ENCODE assay signal across 8 mouse cellular contexts in the genomic region with DNA sequence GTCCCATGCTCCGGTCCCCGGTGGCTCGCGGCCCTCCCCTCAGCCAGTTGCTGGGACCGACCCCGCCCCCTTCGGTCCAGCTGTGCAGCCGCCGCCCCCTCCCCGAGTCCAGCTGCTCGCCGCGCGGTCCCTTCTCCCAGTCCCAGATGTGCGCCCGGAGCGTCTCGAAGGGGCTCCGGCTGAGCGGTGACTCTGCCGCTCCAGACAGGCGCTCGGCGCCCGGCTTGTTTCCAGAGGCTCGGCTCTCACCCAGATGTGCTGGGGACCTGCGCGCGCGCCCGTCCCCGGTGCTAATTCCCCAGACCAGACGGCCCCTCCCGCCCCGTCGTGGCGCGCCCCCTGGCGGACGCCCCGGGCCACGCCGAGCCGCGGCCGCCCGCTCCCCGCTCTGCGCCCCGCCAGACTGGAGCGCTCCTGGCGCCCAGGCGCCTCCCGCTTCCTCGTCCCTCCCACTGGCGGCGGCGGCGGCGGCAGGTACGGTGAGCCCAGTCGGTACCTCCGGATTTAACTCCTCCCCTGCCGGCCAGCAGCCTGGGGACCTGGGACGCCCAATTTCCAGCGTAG. TPM values are rescaled to one million over a fixed set of nuclear protein-coding genes. Genes with fewer than 3 reads are reported as not detected.
DNase-seq lines count a peak whose midpoint lies in the region; ATAC-seq and TF ChIP-seq lines count a peak whose summit lies in the region.

A gene (minus strand): TSS at position 273 of the 564 bp plus-strand sequence.

- no peaks in the 10 kb centered on the region for H3K9me3 ChIP-seq in E14TG2a.4 (ENCODE audit: low read length)
- no peaks in the 10 kb centered on the region for H3K9me3 ChIP-seq in forebrain, embryonic 11.5 days (ENCODE audit: control insufficient read depth, low read length)

- peaks cover 86% of the 10 kb centered on the region for H3K4me1 ChIP-seq in E14TG2a.4 (replicated peaks; ENCODE audit: low read depth, low read length)
- peaks cover 22% of the 10 kb centered on the region for H3K4me1 ChIP-seq in forebrain, embryonic 11.5 days (replicated peaks; ENCODE audit: control insufficient read depth, insufficient read depth, low read length)

- H3K36me3 ChIP-seq in E14TG2a.4 (ENCODE audit: insufficient read depth, low read length): no peaks in the 10 kb centered on the region
- H3K36me3 ChIP-seq in forebrain, embryonic 11.5 days (ENCODE audit: control insufficient read depth, insufficient read depth, low read length): no peaks in the 10 kb centered on the region

- peak within 1 kb of the TSS; percentile 6 for H3K9ac ChIP-seq in forebrain, embryonic 11.5 days (ENCODE audit: low read length)

- TF ChIP-seq POLR2A in brain, embryonic 14.5 days (IDR thresholded peaks at IDR 0.05; ENCODE audit: borderline replicate concordance, extremely low read depth, insufficient read depth, insufficient read length, poor library complexity, severe bottlenecking): no peak

- peaks cover 34% of the 10 kb centered on the region for H3K27me3 ChIP-seq in E14TG2a.4 (ENCODE audit: insufficient read depth, low read length)
- H3K27me3 ChIP-seq in forebrain, embryonic 11.5 days (ENCODE audit: control insufficient read depth, insufficient read depth, low read length): peaks cover 42% of the 10 kb centered on the region

- peak; percentile 56 for DNase-seq in brain, embryonic 14.5 days (ENCODE audit: low read depth)
- peak; percentile 83 for DNase-seq in forebrain, embryonic 11.5 days (ENCODE audit: low spot score)
- peak; percentile 54 for DNase-seq in heart, postnatal 25 days (ENCODE audit: low spot score)
- DNase-seq in layer of hippocampus, adult 8-10 months (ENCODE audit: low spot score in 2 of 2): peak in 1 of 2 experiments; percentile 40
- DNase-seq in lung, postnatal 10 days: peak; percentile 72
- DNase-seq in right cerebral cortex, adult 18-20 months: peak; percentile 60
- peak; percentile 70 for DNase-seq in urinary bladder, postnatal 25 days (ENCODE audit: low spot score)

- H3K4me2 ChIP-seq in forebrain, embryonic 11.5 days (ENCODE audit: low read depth, low read length, severe bottlenecking): peak within 1 kb of the TSS; percentile 94

- under 1% methylated on average over 55 of the region's 66 CpGs for WGBS in forebrain, embryonic 11.5 days

- TF ChIP-seq CTCF in E14TG2a.4 (conservative IDR thresholded peaks at IDR 0.05; ENCODE audit: low read length): no peak
- peak; percentile 49 for TF ChIP-seq CTCF in brain, embryonic 14.5 days (IDR thresholded peaks at IDR 0.05; ENCODE audit: borderline replicate concordance, extremely low read depth, insufficient read depth, insufficient read length)

- H3K27ac ChIP-seq in forebrain, embryonic 11.5 days (ENCODE audit: low read depth, low read length): no peak within 1 kb of the TSS

- intact Hi-C loops in heart, postnatal 25 days (cut with DNase I): no loop called here

- ATAC-seq in forebrain, embryonic 11.5 days (replicated peaks; ENCODE audit: low FRiP score): peak; percentile 51

- peak within 1 kb of the TSS; percentile 90 for H3K4me3 ChIP-seq in E14TG2a.4 (replicated peaks; ENCODE audit: low read length)
- H3K4me3 ChIP-seq in forebrain, embryonic 11.5 days (ENCODE audit: low read depth, low read length): peak within 1 kb of the TSS; percentile 45

RNA-seq across cellular contexts. Expression of the gene that starts here (rescaled TPM):
- polyA plus RNA-seq in brain, embryonic 14.5 days (2012; rRNA removed): 9.2 and 15.6 TPM in 2 replicates
- polyA plus RNA-seq in forebrain, embryonic 11.5 days (2014; fragmentation: Nextera tagmentation; extraction: Ambion mirVana): 0.25 and 0.28 TPM in 2 replicates
- total RNA-seq in heart, postnatal 25 days (2021): under 1 TPM; 0.62 to 0.64 TPM
- total RNA-seq in layer of hippocampus, adult 8-10 months (2022): 10 to 100 TPM; 22.2 to 26.3 (median 25.1) TPM

Comparison
In these comparisons a context has a peak if more than half of its experiments do, and no peak if none do; other contexts are left out.
1. RNA of the gene that starts here (total RNA-seq): 22.2 to 26.3 TPM in layer of hippocampus, adult 8-10 months; 0.62 to 0.64 TPM in heart, postnatal 25 days; every median in the first group is over 10 times any median in the second.
2. Peak in DNase-seq, ATAC-seq, H3K4me3 ChIP-seq, H3K9ac ChIP-seq and H3K4me2 ChIP-seq in forebrain, embryonic 11.5 days; RNA of the gene not detected or under 1 TPM.
3. Peak in DNase-seq in heart, postnatal 25 days; RNA of the gene not detected or under 1 TPM.